Mouse (Mus musculus): ENCODE results near the gene Gtse1.
"Not testable (repeated sequence)": the region's sequence is repeated elsewhere in the genome, so short reads cannot be mapped to it uniquely, and the experiment has no call there.

Gene Gtse1

GRCm38 (mm10) chr15:85859490-85860031 is at the start of gene Gtse1:
Gene Gtse1, plus strand, starts transcription at chr15:85859745.
- DNase-seq (ENCODE audit: low read depth, low spot score) = peak; percentile 92

GRCm38 (mm10) chr15:85810462-85810805 is 49.1 kb upstream of the Gtse1 start:
- no peak for DNase-seq (ENCODE audit: low read depth, low spot score)

DNA sequence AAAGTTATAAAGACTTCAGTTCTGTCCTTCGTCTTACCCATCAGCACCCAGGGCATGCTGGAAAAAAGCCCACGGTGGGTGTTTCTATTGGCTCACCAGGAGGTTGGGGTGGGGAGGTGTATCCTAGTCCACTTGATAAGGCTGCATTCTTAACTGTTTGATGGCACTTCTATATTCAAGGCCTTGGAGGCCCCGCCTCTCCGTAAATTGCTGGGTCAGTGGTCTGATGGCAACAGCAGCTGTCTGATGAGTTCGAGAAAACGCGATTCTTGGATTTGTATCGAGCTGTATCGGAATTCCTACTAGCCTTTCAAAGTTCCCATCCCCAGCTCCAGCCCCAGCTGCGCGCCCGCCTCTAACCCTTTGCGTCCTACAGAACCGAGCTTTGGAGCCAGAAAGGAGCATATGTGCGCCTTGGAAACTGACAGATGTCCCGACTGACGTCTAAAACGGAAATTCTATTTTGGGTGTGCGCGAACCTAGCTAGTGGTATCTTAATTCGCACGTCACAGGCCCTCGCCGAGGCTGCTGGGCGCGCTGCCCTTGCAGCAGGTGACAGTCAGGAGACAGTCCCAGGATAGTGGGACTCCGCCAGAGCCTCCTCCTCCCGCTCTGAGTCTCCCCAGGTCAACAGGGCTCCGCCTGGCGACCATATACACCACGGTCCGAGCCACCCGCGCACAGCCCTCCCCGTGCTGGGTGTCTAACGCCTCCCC is 48.6 kb upstream of the Gtse1 start:
- DNase-seq (ENCODE audit: low read depth, low spot score) = no peak

- peak; percentile 97 for DNase-seq (ENCODE audit: low read depth, low spot score)
Observed at GRCm38 (mm10) chr15:85811535-85812277, 47.8 kb upstream of the Gtse1 start, which contains the start of gene Cdpf1. Gene Cdpf1, minus strand, starts transcription at chr15:85811697.

- no peak for DNase-seq (ENCODE audit: low read depth, low spot score)
Observed at GRCm38 (mm10) chr15:85813428-85813827, 46.1 kb upstream of the Gtse1 start.

DNA sequence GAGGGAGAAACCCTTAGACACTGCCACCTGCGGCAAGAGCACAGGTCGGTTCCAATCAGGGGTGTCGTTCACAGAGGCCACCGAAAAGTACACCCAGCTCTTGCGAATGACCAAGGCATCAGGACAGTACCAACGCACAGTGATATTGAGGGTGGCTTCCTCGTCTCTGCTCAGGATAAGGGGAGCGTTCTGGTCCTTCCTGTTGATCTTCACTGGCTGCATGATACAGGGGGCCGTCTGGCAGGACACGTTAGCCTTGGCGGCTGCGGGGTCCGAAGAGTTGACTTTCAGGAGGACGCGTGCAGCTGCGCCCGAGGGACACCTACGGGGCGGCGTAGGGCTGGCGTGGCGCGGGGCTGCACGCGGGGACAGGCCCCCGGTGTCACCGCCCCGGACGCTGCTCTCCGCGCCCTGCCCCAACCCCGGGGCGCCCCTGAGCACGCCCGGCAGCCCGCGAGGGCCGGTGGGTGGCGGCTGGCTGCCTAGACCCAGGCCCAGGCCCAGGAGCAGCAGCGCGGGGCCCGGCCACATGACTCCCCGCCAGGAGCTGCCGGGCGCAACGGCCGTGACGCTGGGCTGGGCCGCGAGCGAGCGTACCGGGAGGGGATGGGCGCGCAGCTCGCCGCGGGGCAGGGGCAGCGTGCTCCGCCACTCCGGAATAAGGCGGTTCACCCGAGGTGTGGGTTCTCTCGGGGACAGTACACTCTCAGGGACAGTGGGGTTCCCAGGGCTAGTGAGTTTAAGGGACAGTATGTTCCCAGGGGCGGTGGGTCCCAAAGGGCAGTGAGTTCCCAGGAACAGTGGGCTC is 38.1 kb upstream of the Gtse1 start, which contains the start of gene Pkdrej:
Gene Pkdrej (minus strand): TSS at position 532 of the 808 bp plus-strand sequence.
- DNase-seq (ENCODE audit: low read depth, low spot score) = no peak

- DNase-seq (ENCODE audit: low read depth, low spot score) = no peak
Observed at GRCm38 (mm10) chr15:85822011-85822359, 37.6 kb upstream of the Gtse1 start.

- DNase-seq (ENCODE audit: low read depth, low spot score) = no peak
Observed at GRCm38 (mm10) chr15:85826676-85827075, 32.9 kb upstream of the Gtse1 start.

GRCm38 (mm10) chr15:85828071-85828470 is 31.5 kb upstream of the Gtse1 start:
- DNase-seq (ENCODE audit: low read depth, low spot score) = no peak

GRCm38 (mm10) chr15:85829470-85829869 is 30.1 kb upstream of the Gtse1 start:
- no peak for DNase-seq (ENCODE audit: low read depth, low spot score)

DNA sequence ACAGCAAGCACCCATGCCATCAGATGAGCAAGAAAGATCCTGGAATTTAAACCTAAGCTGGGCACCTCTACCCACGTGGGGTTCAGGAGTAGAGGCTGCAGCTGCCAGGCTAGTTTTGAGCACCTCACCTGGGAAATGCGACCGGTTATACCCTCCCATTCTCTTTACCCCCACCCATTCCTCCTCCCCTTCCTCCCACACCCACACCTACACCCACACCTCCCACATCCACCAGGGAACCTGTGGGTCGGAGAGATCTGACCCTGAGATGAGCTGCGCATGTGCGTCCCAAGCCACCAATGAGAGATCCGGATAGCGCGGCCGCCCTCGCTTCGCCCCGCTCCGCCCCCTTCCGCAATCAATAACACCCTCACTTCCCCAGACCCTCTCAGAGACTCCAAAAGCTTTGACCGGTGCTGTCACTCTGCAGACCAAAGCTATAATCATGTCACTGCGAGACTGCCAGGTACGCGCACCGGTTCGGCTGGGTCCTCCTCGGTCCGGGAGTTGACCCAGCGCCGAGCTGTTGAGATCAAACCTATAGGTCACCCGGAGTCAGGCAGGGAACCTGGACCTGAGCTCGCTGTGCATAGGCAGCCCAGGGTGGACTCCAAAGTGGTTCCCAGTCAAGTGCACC is 27.5 kb upstream of the Gtse1 start, which contains the start of gene Ttc38:
Gene Ttc38 (plus strand): TSS at position 353 of the 637 bp plus-strand sequence.
- peak; percentile 48 for DNase-seq (ENCODE audit: low read depth, low spot score)

DNA sequence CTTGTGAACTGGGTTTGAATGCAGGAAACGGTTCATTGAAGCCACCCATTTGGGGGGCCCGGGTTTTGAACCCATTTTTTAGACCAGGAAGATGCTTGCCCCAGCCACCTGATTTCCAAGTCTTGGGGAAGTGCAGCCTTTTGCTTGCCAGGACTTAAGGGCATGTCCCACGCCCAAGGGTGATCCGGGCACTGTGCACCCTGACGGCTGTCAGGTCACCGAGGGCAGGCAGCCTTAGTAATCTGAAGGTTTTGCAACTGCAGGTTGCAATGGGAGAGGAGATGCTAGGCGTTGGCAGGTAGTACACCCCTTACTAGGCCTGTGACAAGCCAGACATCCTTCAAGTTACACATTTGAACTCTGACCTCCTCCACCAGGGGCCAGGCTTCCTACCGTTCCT is 26.9 kb upstream of the Gtse1 start:
- no peak for DNase-seq (ENCODE audit: low read depth, low spot score)

DNA sequence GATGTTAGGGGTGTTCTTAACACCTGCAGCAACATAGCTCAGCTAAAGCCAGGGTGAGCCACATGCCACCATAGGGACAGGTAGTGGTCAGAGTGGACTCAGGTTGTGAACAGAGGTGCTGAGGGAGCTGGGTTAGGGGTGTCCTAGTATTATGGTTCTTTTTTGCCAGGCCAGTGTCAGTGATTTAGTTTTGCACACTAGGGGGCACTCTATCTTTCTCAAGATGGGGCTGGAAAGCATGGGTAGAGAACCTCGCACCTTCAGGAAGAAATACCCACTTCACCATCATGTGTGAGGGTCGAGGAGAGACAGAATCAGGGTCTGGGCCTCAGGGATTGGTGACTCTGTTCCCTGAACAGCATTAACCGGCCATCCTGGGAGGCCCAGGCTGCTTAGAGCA is 24.2 kb upstream of the Gtse1 start:
- DNase-seq (ENCODE audit: low read depth, low spot score) = no peak

GRCm38 (mm10) chr15:85836887-85837286 is 22.7 kb upstream of the Gtse1 start:
- DNase-seq (ENCODE audit: low read depth, low spot score) = no peak

DNA sequence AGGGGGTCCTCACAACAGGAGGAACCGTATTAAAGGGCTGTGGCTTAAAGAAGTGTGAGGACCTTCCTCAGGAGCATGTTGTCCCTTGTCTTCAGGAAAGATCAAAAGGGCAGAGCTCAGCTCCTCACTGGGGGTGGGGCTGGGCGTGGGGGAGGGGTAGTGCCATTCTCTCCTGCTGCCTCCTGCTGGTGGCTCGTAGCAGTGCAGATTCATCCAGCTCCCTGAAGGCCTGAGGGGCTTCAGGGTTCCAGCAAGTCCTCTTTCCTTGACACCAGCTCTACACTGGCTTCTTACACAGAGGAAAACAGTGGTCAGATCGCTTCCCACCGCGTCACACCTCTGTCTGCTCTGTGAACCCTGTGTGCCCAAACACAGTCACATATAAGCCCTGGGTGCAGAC is 18.6 kb upstream of the Gtse1 start:
- no peak for DNase-seq (ENCODE audit: low read depth, low spot score)

GRCm38 (mm10) chr15:85841796-85842360 is 17.7 kb upstream of the Gtse1 start:
- no peak for DNase-seq (ENCODE audit: low read depth, low spot score)

DNA sequence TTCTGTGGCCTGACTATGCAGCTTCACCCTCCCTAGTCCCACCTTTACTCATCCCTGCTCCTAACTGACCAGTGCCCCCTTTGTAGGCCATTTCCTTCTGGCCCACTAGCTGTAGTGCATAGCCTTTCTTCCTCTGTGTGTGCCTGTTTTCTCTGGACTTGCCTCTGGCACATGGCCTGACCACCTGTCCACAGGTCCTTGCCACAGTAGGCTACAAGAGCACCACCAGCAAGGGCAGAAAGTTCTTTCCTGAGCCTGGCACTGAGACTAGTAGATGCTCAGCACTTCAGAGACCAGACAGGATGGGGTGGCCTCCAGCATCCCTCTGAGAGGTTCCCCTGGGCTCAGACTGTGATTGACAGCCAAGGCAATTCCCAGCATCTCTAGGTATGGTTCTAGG is 14.5 kb upstream of the Gtse1 start:
- DNase-seq (ENCODE audit: low read depth, low spot score) = no peak

DNA sequence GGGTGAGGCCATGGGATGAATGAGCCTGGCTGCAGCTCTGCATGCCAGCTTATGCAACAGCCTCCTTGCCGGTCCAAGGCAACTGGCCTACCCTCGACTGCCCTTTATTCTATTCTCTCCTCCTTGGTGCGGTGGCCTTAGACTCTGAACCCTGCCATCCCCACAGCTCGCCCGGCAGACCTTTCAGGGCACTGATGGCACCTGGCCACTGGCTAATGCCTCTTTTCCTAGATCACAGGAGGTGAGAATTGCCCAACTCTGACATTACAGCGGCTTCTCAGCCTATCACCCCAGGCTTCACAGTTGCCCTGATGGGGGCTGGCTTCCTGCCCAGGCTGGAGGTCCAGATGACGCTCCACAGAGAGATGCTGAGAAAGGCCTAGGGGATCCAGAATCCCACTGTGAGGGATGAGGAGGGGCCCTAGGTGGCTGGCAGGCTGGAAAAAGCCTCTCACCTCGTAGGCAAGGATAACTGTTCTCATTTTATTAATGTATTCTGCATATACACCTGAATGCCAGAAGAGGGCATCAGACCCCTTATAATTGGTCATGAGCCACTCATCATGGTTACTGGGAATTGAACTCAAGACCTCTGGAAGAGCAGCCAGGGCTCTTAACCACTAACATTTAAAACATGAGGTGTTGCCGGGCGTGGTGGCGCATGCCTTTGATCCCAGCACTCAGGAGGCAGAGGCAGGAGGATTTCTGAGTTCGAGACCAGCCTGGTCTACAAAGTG is 7.7 kb upstream of the Gtse1 start:
- DNase-seq (ENCODE audit: low read depth, low spot score) = no peak

DNA sequence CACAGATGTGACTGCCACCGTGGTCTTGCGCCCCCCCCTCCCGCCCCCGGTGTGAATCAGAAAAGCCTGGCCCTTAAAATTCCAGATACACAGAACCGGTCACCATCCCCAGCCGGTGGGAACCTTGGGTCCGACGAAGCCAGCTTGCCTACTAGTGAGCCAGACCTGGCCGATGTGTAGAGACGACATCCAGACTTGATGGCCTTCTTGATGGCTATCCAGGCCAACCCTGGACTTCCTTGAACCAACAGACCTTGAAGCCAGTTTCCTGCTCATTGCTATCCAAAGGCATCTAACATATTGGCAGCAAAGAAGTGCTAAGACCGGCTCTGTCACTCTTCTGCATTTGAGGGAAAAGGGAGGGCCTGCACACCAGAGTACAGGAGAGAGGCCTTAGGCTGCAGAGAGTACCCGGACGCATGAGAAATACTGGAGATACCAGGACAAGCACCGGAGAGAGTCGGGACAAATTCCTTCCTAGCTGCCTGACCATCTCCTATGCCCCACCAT is 510 bp upstream of the Gtse1 start:
- no peak for DNase-seq (ENCODE audit: low read depth, low spot score)

- not testable (repeated sequence) for DNase-seq (ENCODE audit: low read depth, low spot score)
Observed at GRCm38 (mm10) chr15:85865913-85866312, 6.4 kb downstream of the Gtse1 start.

All from retina, postnatal 7 days (tissue).